8 mouse cellular contexts compared by ENCODE assay signal in genomic region chr3:87859813-87860212, GRCm38 (mm10). TPM values are rescaled to one million over a fixed set of nuclear protein-coding genes. Genes with fewer than 3 reads are reported as not detected.
DNase-seq lines count a peak whose midpoint lies in the region; ATAC-seq and TF ChIP-seq lines count a peak whose summit lies in the region.

No protein-coding gene starts in this region.

- WGBS in bone marrow, adult 2 months, result 22% methylated on average over 3 of the region's 3 CpGs

- H3K27ac ChIP-seq in bone marrow, adult 2 months (ENCODE audit: control insufficient read depth, insufficient read depth, low read depth, low read length, poor library complexity), result no peak overlapping the region

- TF ChIP-seq POLR2A in bone marrow, adult 2 months (IDR thresholded peaks at IDR 0.05; ENCODE audit: borderline replicate concordance, control insufficient read depth, low read depth, low read length), result no peak

- no peak overlapping the region for H3K4me3 ChIP-seq in bone marrow, adult 2 months (replicated peaks; ENCODE audit: control insufficient read depth, low read depth, low read length)

- DNase-seq in cerebellum, adult 11 months, result peak; percentile 32
- DNase-seq in heart, postnatal 4 days, result peak; percentile 72
- DNase-seq in layer of hippocampus, adult 9-10 months (ENCODE audit: low spot score), result peak; percentile 45
- peak; percentile 72 for DNase-seq in lung, postnatal 25 days (ENCODE audit: low spot score)
- peak; percentile 67 for DNase-seq in right cerebral cortex, postnatal 14 days

- peak; percentile 57 for TF ChIP-seq CTCF in bone marrow, adult 2 months (IDR thresholded peaks at IDR 0.05; ENCODE audit: control insufficient read depth, insufficient read depth, low read length)

- ATAC-seq in cerebellum, adult (ENCODE audit: insufficient number of reproducible peaks, low FRiP score, low TSS enrichment), result no peak
- peak; percentile 67; the same call in 1 of the 2 replicates for ATAC-seq in erythroid progenitor cell, adult 5-6 weeks (replicated peaks; ENCODE audit: low FRiP score, poor library complexity, severe bottlenecking)

- no peaks in the 10 kb centered on the region for H3K4me1 ChIP-seq in bone marrow, adult 2 months (ENCODE audit: control insufficient read depth, insufficient read depth, low read length)

RNA-seq across cellular contexts. Expression of gene Sh2d2a, which starts 13.3 kb away (rescaled TPM):
- polyA plus RNA-seq in bone marrow, adult 2 months (2011; ENCODE audit: insufficient read depth, insufficient read length, low replicate concordance, missing spikeins), result 0.79 and 3.0 TPM in 2 replicates
- 1.3 and 1.4 TPM in 2 replicates for total RNA-seq in erythroid progenitor cell, adult 5-6 weeks (2015; ENCODE audit: low replicate concordance)
- total RNA-seq in erythroid progenitor cell, adult 5-6 weeks (2017; ENCODE audit: low replicate concordance), result 0.51 and 0.83 TPM in 2 replicates
- total RNA-seq in heart, postnatal 4 days (2021), result under 1 TPM in 1 of 2 experiments, not detected in 1; 0.12 TPM

RNA-seq across cellular contexts. Expression of gene Prcc, which starts 25.6 kb away (rescaled TPM):
- 30.5 and 56.5 TPM in 2 replicates for polyA plus RNA-seq in bone marrow, adult 2 months (2011; ENCODE audit: insufficient read depth, insufficient read length, low replicate concordance, missing spikeins)
- total RNA-seq in erythroid progenitor cell, adult 5-6 weeks (2015; ENCODE audit: low replicate concordance), result 12.6 and 17.7 TPM in 2 replicates
- total RNA-seq in erythroid progenitor cell, adult 5-6 weeks (2017; ENCODE audit: low replicate concordance), result 12.0 and 13.2 TPM in 2 replicates
- 10 to 100 TPM; 56.2 to 56.9 TPM for total RNA-seq in heart, postnatal 4 days (2021)

RNA-seq across cellular contexts. Expression of gene Pear1, which starts 35.7 kb away (rescaled TPM):
- 17.6 and 22.4 TPM in 2 replicates for polyA plus RNA-seq in bone marrow, adult 2 months (2011; ENCODE audit: insufficient read depth, insufficient read length, low replicate concordance, missing spikeins)
- 1.3 TPM in 1 of 2 replicates, not detected in the other for total RNA-seq in erythroid progenitor cell, adult 5-6 weeks (2015; ENCODE audit: low replicate concordance)
- total RNA-seq in erythroid progenitor cell, adult 5-6 weeks (2017; ENCODE audit: low replicate concordance), result 0.98 and 1.0 TPM in 2 replicates
- total RNA-seq in heart, postnatal 4 days (2021), result 10 to 100 TPM; 24.8 to 26.1 TPM

RNA-seq across cellular contexts. Expression of gene Hdgf, which starts 46.3 kb away (rescaled TPM):
- 286 and 446 TPM in 2 replicates for polyA plus RNA-seq in bone marrow, adult 2 months (2011; ENCODE audit: insufficient read depth, insufficient read length, low replicate concordance, missing spikeins)
- total RNA-seq in erythroid progenitor cell, adult 5-6 weeks (2015; ENCODE audit: low replicate concordance), result 255 and 262 TPM in 2 replicates
- 349 and 393 TPM in 2 replicates for total RNA-seq in erythroid progenitor cell, adult 5-6 weeks (2017; ENCODE audit: low replicate concordance)
- 100 to 1,000 TPM; 146 to 151 TPM for total RNA-seq in heart, postnatal 4 days (2021)

RNA-seq across cellular contexts. Expression of gene Mrpl24, which starts 59.5 kb away (rescaled TPM):
- 98.1 and 217 TPM in 2 replicates for polyA plus RNA-seq in bone marrow, adult 2 months (2011; ENCODE audit: insufficient read depth, insufficient read length, low replicate concordance, missing spikeins)
- 68.1 and 70.4 TPM in 2 replicates for total RNA-seq in erythroid progenitor cell, adult 5-6 weeks (2015; ENCODE audit: low replicate concordance)
- total RNA-seq in erythroid progenitor cell, adult 5-6 weeks (2017; ENCODE audit: low replicate concordance), result 31.3 and 38.0 TPM in 2 replicates
- total RNA-seq in heart, postnatal 4 days (2021), result 10 to 100 TPM; 68.2 to 68.9 TPM

Comparison
In these comparisons a context has a peak if more than half of its experiments do, and no peak if none do; other contexts are left out.
1. RNA of gene Pear1, which starts 35.7 kb away (total RNA-seq): 24.8 to 26.1 TPM in heart, postnatal 4 days; 0.98 to 1.3 TPM in erythroid progenitor cell, adult 5-6 weeks; every median in the first group is over 10 times any median in the second.
2. Peak in every context shown above with its lines, with median percentiles within 50 percentile points of each other: DNase-seq.